In the genomic region with DNA sequence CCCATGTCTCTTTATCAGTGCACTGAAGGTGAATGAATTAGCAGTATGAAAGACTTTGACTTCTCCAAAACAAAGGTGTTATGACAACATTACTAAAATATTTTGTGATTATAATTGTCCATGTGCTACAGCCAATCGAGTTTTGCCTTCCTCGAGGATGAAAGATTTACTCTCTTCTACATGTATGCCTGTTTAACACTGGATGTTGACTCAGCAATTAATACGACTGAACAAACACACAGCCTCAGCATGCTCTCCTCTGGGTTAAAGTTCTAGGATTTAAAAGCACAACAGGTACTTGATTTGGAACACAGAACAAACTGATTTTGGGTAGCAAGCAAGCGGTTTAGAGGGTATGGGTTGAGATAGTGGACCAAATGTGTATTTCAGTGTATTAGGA, we compare ENCODE assay signal across 10 mouse cellular contexts. TPM values are rescaled to one million over a fixed set of nuclear protein-coding genes. Genes with fewer than 3 reads are reported as not detected.
DNase-seq lines count a peak whose midpoint lies in the region; ATAC-seq lines count a peak whose summit lies in the region.
"Had no signal": no experiment of that assay in that cellular context is flagged by ENCODE, and none has a peak within 500 bp of the region (broad histone marks: within the 10 kb centered on the region; RNA-seq: fewer than 3 reads in every experiment).

No protein-coding gene starts in this region.

- H3K27ac ChIP-seq in neural tube, embryonic 12.5 days = no peak overlapping the region
- H3K27ac ChIP-seq in forebrain, embryonic 12.5 days = no peak overlapping the region
- no peak overlapping the region for H3K27ac ChIP-seq in liver, embryonic 15.5 days (replicated peaks)

- DNase-seq in neural tube, embryonic 10.5 days (ENCODE audit: extremely low spot score, low spot score) = no peak
- DNase-seq in retina, embryonic 14.5 days (ENCODE audit: low spot score) = no peak
- no peak for DNase-seq in heart, postnatal 4 days
- DNase-seq in adrenal gland, postnatal 10 days = no peak
- DNase-seq: adrenal gland, postnatal 14 days; lung, postnatal 10 days had no signal

- H3K36me3 ChIP-seq in neural tube, embryonic 12.5 days = no peaks in the 10 kb centered on the region
- no peaks in the 10 kb centered on the region for H3K36me3 ChIP-seq in forebrain, embryonic 12.5 days (replicated peaks)
- no peaks in the 10 kb centered on the region for H3K36me3 ChIP-seq in liver, embryonic 15.5 days (replicated peaks)
- H3K36me3 ChIP-seq: limb, embryonic 10.5 days had no signal

- no peaks in the 10 kb centered on the region for H3K27me3 ChIP-seq in neural tube, embryonic 12.5 days (replicated peaks)
- no peaks in the 10 kb centered on the region for H3K27me3 ChIP-seq in forebrain, embryonic 12.5 days
- no peaks in the 10 kb centered on the region for H3K27me3 ChIP-seq in liver, embryonic 15.5 days

- peaks cover 3% of the 10 kb centered on the region; the same call in 1 of the 2 replicates for H3K9me3 ChIP-seq in neural tube, embryonic 12.5 days
- peaks cover 9% of the 10 kb centered on the region for H3K9me3 ChIP-seq in forebrain, embryonic 12.5 days
- H3K9me3 ChIP-seq in liver, embryonic 15.5 days (replicated peaks) = no peaks in the 10 kb centered on the region
- H3K9me3 ChIP-seq: limb, embryonic 10.5 days had no signal

- 0 out of 2 replicates have a peak, but pooled peaks cover 2% of the 10 kb centered on the region for H3K4me1 ChIP-seq in neural tube, embryonic 12.5 days
- H3K4me1 ChIP-seq in forebrain, embryonic 12.5 days = 0 out of 2 replicates have a peak, but pooled peaks cover 6% of the 10 kb centered on the region
- H3K4me1 ChIP-seq in liver, embryonic 15.5 days (replicated peaks) = peaks cover 20% of the 10 kb centered on the region

- peak overlapping the region; percentile 94; the same call in 1 of the 2 replicates for H3K4me2 ChIP-seq in neural tube, embryonic 12.5 days (replicated peaks)
- H3K4me2 ChIP-seq in forebrain, embryonic 12.5 days = peak overlapping the region; percentile 85; the same call in 1 of the 2 replicates
- H3K4me2 ChIP-seq in liver, embryonic 15.5 days = peak overlapping the region; percentile 23; the same call in 1 of the 2 replicates

- no peak for ATAC-seq in neural tube, embryonic 12.5 days (ENCODE audit: low FRiP score, low read depth)
- ATAC-seq in forebrain, embryonic 12.5 days (ENCODE audit: low FRiP score) = no peak
- no peak for ATAC-seq in liver, embryonic 15.5 days (ENCODE audit: insufficient read depth)

- no peak overlapping the region for H3K9ac ChIP-seq in neural tube, embryonic 12.5 days
- H3K9ac ChIP-seq in forebrain, embryonic 12.5 days = no peak overlapping the region
- no peak overlapping the region for H3K9ac ChIP-seq in liver, embryonic 15.5 days

- 65% methylated on average over 4 of the region's 4 CpGs for WGBS in neural tube, embryonic 12.5 days
- 38% methylated on average over 4 of the region's 4 CpGs for WGBS in forebrain, embryonic 12.5 days
- 38% methylated on average over 4 of the region's 4 CpGs for WGBS in liver, embryonic 15.5 days (ENCODE audit: insufficient replicate concordance)

- H3K4me3 ChIP-seq in neural tube, embryonic 12.5 days = no peak overlapping the region
- H3K4me3 ChIP-seq in forebrain, embryonic 12.5 days (replicated peaks) = no peak overlapping the region
- no peak overlapping the region for H3K4me3 ChIP-seq in liver, embryonic 15.5 days (replicated peaks)

RNA-seq across cellular contexts. Expression of a gene that starts 1.6 kb away (rescaled TPM):
- 10.9 and 11.2 TPM in 2 replicates for polyA plus RNA-seq in neural tube, embryonic 12.5 days (2016; fragmentation: Nextera tagmentation; extraction: Ambion mirVana)
- 16.4 and 16.7 TPM in 2 replicates for polyA plus RNA-seq in forebrain, embryonic 12.5 days (2016; fragmentation: Nextera tagmentation; extraction: Ambion mirVana)
- polyA plus RNA-seq in liver, embryonic 15.5 days (2015; fragmentation: Nextera tagmentation; extraction: Ambion mirVana) = 3.5 and 3.6 TPM in 2 replicates
- 10 to 100 TPM; 48.8 to 52.3 TPM for total RNA-seq in heart, postnatal 4 days (2021)
- total RNA-seq in adrenal gland, postnatal 10 days (2021) = 10 to 100 TPM; 26.9 to 37.5 TPM

Comparison
In these comparisons a context has a peak if more than half of its experiments do, and no peak if none do; other contexts are left out.
1. H3K4me2 ChIP-seq: peak in every context shown above with its lines; median percentile 94 in neural tube, embryonic 12.5 days; 85 in forebrain, embryonic 12.5 days; 23 in liver, embryonic 15.5 days.